Mouse (Mus musculus): Measurements from ENCODE around the gene Rabggtb. TPM values are rescaled to one million over a fixed set of nuclear protein-coding genes. Genes with fewer than 3 reads are reported as not detected.
A peak's percentile ranks its signal among the peaks of the same experiment; 100 is the strongest.

Gene Rabggtb
- polyA plus RNA-seq, 1 experiment from 2014 or later, result 48.9 TPM

DNA sequence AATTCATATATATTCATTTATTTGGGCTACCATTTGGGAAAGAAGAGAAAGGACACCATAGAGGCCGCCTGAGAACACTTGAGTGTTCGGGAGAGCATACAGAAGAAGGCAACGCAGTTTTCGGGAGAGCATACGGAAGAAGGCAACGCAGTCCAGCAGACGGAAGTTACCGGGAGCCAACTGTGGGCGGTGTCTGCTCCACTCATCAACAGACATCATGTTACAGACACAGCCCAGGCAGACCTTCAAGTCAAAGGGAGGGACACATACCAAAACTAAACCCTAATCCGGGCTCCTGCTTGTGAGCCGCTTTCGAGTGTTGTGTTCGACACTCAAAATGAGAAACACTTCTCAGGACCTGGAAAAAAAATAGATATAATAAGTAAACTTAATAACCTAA is 28.8 kb upstream of the Rabggtb start:
- no peak for DNase-seq (ENCODE audit: low spot score)
- no peak overlapping the region for H3K27ac ChIP-seq (replicated peaks)
- H3K4me3 ChIP-seq, result no peak overlapping the region
- H3K27me3 ChIP-seq (replicated peaks; ENCODE audit: low read depth, poor library complexity, severe bottlenecking), result no peaks in the 10 kb centered on the region
- H3K36me3 ChIP-seq (replicated peaks), result peaks cover 47% of the 10 kb centered on the region
- peaks cover 26% of the 10 kb centered on the region for H3K4me1 ChIP-seq
- H3K9me3 ChIP-seq, result no peaks in the 10 kb centered on the region
- WGBS, result 95% methylated on average over 13 of the region's 13 CpGs

DNA sequence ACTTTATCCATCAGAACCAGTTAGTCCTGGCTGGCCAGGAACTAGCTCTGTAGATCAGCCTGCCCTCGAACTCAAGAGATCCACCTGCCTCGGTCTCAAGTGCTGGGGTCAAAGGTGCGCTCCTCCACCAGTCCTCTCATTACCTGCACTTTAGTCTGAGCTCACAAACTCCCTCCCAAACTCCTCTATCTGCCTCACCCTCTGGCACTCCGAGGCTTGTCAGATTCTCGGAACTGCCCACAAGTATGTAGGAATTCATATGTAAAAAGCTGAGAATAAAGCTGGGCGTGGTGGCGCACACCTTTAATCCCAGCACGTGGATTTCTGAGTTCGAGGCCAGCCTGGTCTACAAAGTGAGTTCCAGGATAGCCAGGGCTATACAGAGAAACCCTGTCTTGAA is 27.7 kb upstream of the Rabggtb start:
- H3K4me1 ChIP-seq, result peaks cover 26% of the 10 kb centered on the region
- no peak for DNase-seq (ENCODE audit: low spot score)
- WGBS, result 91% methylated on average over 9 of the region's 9 CpGs
- no peaks in the 10 kb centered on the region for H3K9me3 ChIP-seq
- H3K27me3 ChIP-seq (replicated peaks; ENCODE audit: low read depth, poor library complexity, severe bottlenecking), result no peaks in the 10 kb centered on the region
- peaks cover 56% of the 10 kb centered on the region for H3K36me3 ChIP-seq (replicated peaks)
- no peak overlapping the region for H3K4me3 ChIP-seq
- no peak overlapping the region for H3K27ac ChIP-seq (replicated peaks)

DNA sequence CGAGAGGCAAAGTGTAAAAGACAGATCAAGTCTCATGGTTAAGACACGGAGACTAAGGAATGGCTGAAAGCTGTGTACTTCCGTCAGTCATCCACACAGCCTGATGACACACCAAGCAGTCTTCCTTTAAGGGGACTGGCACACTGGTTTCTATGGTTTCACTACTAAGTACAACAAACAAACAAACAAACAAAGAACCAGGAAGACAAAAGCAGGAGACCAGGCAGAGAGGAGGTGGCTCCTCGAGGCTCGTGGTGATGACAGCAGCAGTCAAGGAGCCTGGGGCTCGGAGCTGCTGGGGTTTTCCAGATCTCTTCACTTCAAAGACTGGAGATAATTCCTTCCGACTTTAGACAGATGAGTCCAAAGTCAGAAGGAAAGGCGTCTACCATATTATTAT is 27.2 kb upstream of the Rabggtb start:
- Histone ChIP-seq H3K4me3 (no peak overlapping the region), H3K4me1 (peaks cover 23% of the 10 kb centered on the region), H3K27me3 (replicated peaks; ENCODE audit: low read depth, poor library complexity, severe bottlenecking) (no peaks in the 10 kb centered on the region), H3K9me3 (no peaks in the 10 kb centered on the region), H3K27ac (replicated peaks) (no peak overlapping the region), H3K36me3 (replicated peaks) (peaks cover 60% of the 10 kb centered on the region)
- no peak for DNase-seq (ENCODE audit: low spot score)
- WGBS, result 90% methylated on average over 8 of the region's 8 CpGs

DNA sequence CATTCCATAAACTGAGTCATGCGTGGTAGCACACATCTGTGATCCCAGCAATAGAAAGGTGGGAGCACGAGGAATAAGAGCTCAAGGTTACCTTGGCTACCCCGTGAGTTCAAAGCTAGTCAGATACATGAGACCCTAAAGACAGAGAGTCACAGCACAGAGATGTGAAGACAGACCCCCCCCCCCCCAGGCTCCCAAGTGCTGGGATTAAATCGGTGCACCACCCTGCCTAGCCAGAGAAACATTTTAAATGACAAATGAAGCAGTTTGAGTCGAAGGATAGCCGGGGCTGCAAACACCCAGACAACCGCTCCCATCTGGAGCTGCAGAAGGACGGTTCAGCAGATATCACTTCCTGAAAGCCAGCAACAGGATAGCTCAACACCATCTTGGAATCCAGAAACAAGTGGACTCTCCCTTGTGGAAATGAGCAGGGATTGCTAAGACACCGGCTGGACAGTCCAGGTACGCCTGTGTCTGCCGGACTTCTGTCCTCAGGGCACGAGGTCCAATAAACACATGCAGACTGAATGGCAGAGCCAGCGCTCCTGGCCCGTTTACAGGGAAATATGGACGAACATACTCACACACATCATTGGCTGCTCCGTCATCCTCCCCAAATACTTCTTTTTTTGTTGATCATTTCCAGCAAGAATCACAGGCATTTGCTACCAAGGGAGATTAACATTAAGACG is 24.5 kb upstream of the Rabggtb start:
- no peaks in the 10 kb centered on the region; the same call in 1 of the 2 replicates for H3K4me1 ChIP-seq
- no peak for DNase-seq (ENCODE audit: low spot score)
- H3K9me3 ChIP-seq, result no peaks in the 10 kb centered on the region
- H3K27ac ChIP-seq (replicated peaks), result no peak overlapping the region
- H3K36me3 ChIP-seq (replicated peaks), result peaks cover 85% of the 10 kb centered on the region
- H3K27me3 ChIP-seq (replicated peaks; ENCODE audit: low read depth, poor library complexity, severe bottlenecking), result no peaks in the 10 kb centered on the region
- H3K4me3 ChIP-seq, result no peak overlapping the region
- WGBS, result 93% methylated on average over 17 of the region's 17 CpGs

DNA sequence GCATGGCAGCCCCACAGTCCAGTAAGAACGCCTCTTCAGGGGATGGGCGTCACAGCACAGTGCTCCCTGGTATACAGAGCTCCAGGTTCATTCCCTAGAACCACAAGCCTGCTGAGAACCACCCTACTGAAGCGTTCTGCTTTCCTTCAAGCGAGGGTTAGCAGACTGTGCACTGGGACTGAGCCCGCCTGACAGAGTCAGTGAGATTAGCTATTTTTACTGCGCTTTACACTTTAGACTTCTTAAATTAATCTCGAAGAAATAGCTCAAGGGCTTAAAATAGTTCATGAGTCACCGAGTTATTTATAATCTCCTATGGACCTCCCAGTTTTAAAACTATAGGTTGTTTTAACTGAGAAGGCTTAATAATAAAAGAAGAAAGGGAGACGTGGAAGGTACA is 23.1 kb upstream of the Rabggtb start:
- H3K4me1 ChIP-seq, result no peaks in the 10 kb centered on the region
- peaks cover 89% of the 10 kb centered on the region for H3K36me3 ChIP-seq (replicated peaks)
- no peaks in the 10 kb centered on the region for H3K27me3 ChIP-seq (replicated peaks; ENCODE audit: low read depth, poor library complexity, severe bottlenecking)
- no peak for DNase-seq (ENCODE audit: low spot score)
- H3K27ac ChIP-seq (replicated peaks), result no peak overlapping the region
- WGBS, result 91% methylated on average over 9 of the region's 9 CpGs
- no peaks in the 10 kb centered on the region for H3K9me3 ChIP-seq
- H3K4me3 ChIP-seq, result no peak overlapping the region

DNA sequence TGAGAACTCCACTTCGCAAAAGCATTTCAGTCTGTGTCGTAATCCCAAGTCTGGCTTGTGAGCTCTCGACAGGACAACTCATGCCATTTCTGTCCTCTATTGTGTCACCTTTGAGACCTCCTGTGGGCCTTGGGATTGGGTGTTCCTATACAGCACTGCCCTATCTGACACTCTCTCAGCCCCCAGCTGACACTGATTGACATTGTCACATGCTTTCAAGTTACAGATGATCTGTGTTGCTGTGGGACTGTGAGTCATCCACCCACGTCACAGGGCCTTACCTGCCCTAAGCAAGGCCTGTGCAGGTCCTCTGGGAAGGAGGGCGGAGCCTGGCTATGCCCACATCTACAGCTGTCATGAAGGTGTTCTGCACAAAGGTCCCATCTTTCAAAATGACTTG is 19.7 kb upstream of the Rabggtb start:
- Histone ChIP-seq H3K4me3 (no peak overlapping the region), H3K36me3 (replicated peaks) (peaks cover 87% of the 10 kb centered on the region), H3K27ac (replicated peaks) (no peak overlapping the region), H3K9me3 (no peaks in the 10 kb centered on the region), H3K27me3 (replicated peaks; ENCODE audit: low read depth, poor library complexity, severe bottlenecking) (no peaks in the 10 kb centered on the region), H3K4me1 (no peaks in the 10 kb centered on the region)
- 90% methylated on average over 5 of the region's 5 CpGs for WGBS
- DNase-seq (ENCODE audit: low spot score), result no peak

DNA sequence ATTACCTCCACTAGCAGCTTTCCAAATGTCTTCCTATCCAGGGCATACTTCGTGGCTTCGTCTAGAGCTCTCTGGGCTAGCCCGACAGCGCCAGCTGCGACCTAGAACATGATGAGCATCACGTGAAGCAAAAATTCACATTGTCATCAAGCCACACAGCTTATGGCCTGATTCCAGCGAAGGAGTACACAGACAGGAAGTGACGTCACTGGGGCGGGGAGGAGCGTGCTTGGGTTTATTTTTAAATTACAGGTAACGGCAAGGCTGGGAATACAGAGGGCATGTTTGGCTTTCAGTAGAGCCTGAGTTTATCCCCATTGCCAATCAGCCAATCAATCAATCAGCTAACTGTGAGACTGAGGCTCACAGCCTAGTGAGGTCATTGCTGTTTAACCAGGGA is 16.7 kb upstream of the Rabggtb start:
- Histone ChIP-seq H3K4me3 (no peak overlapping the region), H3K4me1 (no peaks in the 10 kb centered on the region), H3K36me3 (replicated peaks) (peaks cover 82% of the 10 kb centered on the region), H3K27ac (replicated peaks) (no peak overlapping the region), H3K27me3 (replicated peaks; ENCODE audit: low read depth, poor library complexity, severe bottlenecking) (no peaks in the 10 kb centered on the region), H3K9me3 (no peaks in the 10 kb centered on the region)
- 93% methylated on average over 11 of the region's 11 CpGs for WGBS
- no peak for DNase-seq (ENCODE audit: low spot score)

DNA sequence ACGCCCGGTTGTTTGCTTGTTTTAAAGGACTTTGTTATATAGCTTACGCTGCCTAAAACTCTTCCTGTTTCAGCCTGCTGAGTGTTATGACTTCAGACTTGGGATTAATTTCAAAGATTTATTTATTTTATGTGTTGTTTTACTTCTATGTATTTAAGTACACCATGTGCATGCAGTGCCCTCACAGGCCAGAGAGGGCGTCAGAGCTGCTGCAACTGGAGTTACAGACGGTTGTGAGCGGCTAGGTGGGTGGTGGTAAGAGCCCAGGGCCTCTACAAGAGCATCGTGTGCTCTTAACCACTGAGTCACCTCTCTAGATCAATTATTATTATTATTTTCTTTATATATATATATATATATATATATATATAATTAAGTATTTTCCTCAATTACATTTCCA is 13.5 kb upstream of the Rabggtb start:
- peaks cover 77% of the 10 kb centered on the region for H3K36me3 ChIP-seq (replicated peaks)
- 89% methylated on average over 7 of the region's 7 CpGs for WGBS

DNA sequence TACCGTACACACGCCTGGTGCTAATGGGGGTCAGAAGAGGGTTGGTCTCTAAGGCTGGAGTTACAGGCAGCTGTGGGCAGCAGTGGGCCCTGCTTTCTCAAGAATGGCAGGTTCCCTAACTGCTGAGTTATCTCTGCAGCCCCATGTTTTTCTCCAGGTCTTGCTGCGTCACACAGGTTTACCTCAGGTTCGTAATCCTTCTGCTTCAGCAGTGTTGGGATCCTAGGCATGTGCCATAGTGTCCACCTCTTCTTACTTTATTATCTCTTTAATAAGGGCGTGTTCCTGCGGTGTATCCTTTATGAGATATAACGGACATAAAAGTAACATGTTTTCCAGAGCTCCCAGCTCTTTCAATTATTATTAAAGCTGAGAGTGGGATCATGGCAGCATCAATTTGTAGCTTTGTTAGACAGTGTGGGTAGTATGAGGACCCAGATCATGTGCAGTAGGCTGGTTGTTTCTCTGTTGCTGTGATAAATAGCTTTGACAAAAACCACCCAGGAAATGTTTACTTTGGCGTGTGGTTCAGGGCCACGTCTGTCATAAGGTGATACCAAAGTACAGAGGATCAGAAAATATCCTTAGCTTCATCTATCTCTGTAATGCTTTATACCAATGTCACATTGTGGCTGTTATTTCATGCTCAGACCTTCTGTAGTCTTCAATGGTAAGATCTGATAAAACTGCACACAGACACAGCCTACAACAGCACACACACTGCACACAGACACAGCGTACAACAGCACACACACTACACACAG is 8.5 kb upstream of the Rabggtb start:
- no peak for DNase-seq (ENCODE audit: low spot score)
- Histone ChIP-seq H3K27me3 (replicated peaks; ENCODE audit: low read depth, poor library complexity, severe bottlenecking) (no peaks in the 10 kb centered on the region), H3K4me3 (no peak overlapping the region), H3K4me1 (no peaks in the 10 kb centered on the region), H3K27ac (replicated peaks) (no peak overlapping the region), H3K36me3 (replicated peaks) (peaks cover 41% of the 10 kb centered on the region), H3K9me3 (no peaks in the 10 kb centered on the region)
- 93% methylated on average over 10 of the region's 10 CpGs for WGBS

More for the DNA sequence above, 13.5 kb upstream of the Rabggtb start:
- DNase-seq (ENCODE audit: low spot score), result no peak
- H3K27me3 ChIP-seq (replicated peaks; ENCODE audit: low read depth, poor library complexity, severe bottlenecking), result no peaks in the 10 kb centered on the region
- H3K4me3 ChIP-seq, result no peak overlapping the region
- no peaks in the 10 kb centered on the region for H3K4me1 ChIP-seq
- no peaks in the 10 kb centered on the region for H3K9me3 ChIP-seq
- H3K27ac ChIP-seq (replicated peaks), result no peak overlapping the region

DNA sequence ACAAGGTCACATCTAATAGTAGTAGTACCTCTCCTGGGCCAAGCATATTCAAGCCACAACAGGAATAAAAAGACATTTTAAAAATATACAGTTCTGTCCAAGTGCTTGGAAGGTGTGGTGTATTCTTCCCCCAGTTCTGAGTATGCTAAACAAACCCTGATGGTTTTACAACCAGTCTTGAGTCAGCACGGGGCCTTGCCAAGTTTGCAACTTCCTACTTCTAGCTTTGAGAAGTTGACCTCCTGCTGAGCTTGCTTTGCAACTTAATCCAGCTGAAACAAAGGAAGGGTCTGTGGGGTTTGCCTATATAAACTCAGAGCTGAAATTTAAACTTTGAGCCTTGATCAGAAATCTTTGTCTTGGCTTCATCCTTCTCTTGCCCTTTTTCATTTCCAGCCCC is 4.4 kb upstream of the Rabggtb start:
- H3K9me3 ChIP-seq, result no peaks in the 10 kb centered on the region
- H3K27ac ChIP-seq (replicated peaks), result no peak overlapping the region
- 0 out of 2 replicates have a peak, but pooled peaks cover 5% of the 10 kb centered on the region for H3K4me1 ChIP-seq
- 12% methylated on average over 1 of the region's 1 CpGs for WGBS
- no peaks in the 10 kb centered on the region for H3K27me3 ChIP-seq (replicated peaks; ENCODE audit: low read depth, poor library complexity, severe bottlenecking)
- peaks cover 13% of the 10 kb centered on the region for H3K36me3 ChIP-seq (replicated peaks)
- H3K4me3 ChIP-seq, result no peak overlapping the region
- DNase-seq (ENCODE audit: low spot score), result no peak

DNA sequence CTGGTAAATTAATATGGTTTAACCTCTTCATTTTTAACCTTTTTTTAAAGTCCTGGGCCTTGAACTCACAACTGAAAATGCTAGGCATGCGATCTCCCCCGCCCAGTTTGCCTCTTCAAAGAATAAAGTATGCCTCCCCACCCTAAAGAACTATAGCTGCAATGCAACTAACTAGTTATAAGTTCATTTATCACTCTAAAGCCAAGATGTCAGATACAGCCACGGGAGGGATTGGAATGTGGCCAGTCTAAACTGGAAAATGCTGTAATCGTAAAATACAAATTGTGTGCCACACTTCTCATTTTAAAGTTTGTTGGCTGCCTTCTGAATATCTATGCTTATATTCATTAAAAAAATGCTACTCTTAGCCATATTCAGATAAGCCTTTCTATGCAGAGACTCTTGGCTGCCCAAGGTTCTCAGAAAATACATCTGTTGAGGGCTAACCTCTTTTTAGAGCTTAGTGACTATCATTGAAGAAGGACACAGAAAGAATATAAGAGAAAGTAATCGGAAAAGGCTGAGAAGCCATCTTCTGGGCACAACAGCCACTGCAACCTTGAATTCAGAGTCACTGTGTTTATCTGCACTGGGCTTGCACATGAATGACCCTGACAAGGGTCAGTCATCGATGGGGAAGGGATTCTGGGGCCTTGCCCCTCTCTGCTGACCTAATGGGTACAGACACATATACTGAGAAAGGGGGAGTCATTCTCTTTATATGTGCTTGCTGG is 868 bp upstream of the Rabggtb start:
- peaks cover 36% of the 10 kb centered on the region for H3K4me1 ChIP-seq
- peak overlapping the region; percentile 96 for H3K27ac ChIP-seq (replicated peaks)
- no peak for DNase-seq (ENCODE audit: low spot score)
- H3K4me3 ChIP-seq, result peak overlapping the region; percentile 81
- WGBS, result 59% methylated on average over 6 of the region's 6 CpGs
- H3K9me3 ChIP-seq, result no peaks in the 10 kb centered on the region
- H3K27me3 ChIP-seq (replicated peaks; ENCODE audit: low read depth, poor library complexity, severe bottlenecking), result no peaks in the 10 kb centered on the region
- peaks cover 30% of the 10 kb centered on the region for H3K36me3 ChIP-seq (replicated peaks)

DNA sequence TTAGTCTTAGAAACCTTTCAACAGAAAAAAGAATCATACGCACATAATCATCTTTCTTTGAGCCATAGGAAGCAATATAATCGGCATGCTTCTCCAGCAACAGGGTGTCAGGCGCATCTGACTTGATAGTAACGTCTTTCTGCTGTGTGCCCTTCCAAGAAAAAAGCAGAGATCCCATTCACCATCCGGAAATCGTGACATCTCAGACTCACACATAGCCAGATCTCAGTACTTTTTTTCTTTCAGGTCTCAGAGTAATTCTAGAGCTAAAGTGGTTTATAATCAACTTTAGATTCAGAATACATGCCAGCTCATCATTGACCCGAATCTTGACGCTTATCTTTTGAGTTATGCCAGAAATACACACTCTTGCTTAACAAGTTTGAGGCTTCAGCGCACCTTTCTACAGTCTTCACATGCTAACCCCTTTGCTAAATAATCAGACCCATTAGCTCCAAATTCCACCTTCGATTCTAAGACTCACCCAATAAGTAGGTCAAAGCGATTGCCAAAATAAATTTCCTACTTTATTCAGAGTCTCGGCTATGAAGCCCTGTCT is 848 bp downstream of the Rabggtb start:
- H3K4me1 ChIP-seq, result peaks cover 43% of the 10 kb centered on the region

More for the DNA sequence above, 848 bp downstream of the Rabggtb start:
- WGBS, result 4% methylated on average over 12 of the region's 12 CpGs
- Histone ChIP-seq H3K9me3 (no peaks in the 10 kb centered on the region), H3K4me3 (peak overlapping the region; percentile 81), H3K36me3 (replicated peaks) (peaks cover 48% of the 10 kb centered on the region), H3K27ac (replicated peaks) (peak overlapping the region; percentile 96), H3K27me3 (replicated peaks; ENCODE audit: low read depth, poor library complexity, severe bottlenecking) (no peaks in the 10 kb centered on the region)
- no peak for DNase-seq (ENCODE audit: low spot score)

Data from embryonic facial prominence, embryonic 10.5 days (tissue).